Mouse (Mus musculus) frontal cortex, postnatal 10 days (tissue): ENCODE measurements around the gene Zp1.

Experiments
- DNase-seq, 2 experiments: peaks; one replicate each; pipeline ENCODE4 v3.0.0; 2022; ENCODE audit warnings: low spot score in 2 of 2, mixed read lengths in 1 of 2

Gene Zp1

GRCm38 (mm10) chr19:10878201-10878837 is 42.1 kb downstream of the Zp1 start:
- no peak for DNase-seq

GRCm38 (mm10) chr19:10871328-10871961 is 49.0 kb downstream of the Zp1 start:
- no peak for DNase-seq

- DNase-seq, result no peak
These were observed 49.8 kb downstream of the Zp1 start for GRCm38 (mm10) chr19:10870676-10871075.

GRCm38 (mm10) chr19:10869886-10870527 is 50.4 kb downstream of the Zp1 start, which contains the start of gene Tmem132a:
Gene Tmem132a, minus strand, starts transcription at chr19:10869940.
- DNase-seq, result no peak

DNA sequence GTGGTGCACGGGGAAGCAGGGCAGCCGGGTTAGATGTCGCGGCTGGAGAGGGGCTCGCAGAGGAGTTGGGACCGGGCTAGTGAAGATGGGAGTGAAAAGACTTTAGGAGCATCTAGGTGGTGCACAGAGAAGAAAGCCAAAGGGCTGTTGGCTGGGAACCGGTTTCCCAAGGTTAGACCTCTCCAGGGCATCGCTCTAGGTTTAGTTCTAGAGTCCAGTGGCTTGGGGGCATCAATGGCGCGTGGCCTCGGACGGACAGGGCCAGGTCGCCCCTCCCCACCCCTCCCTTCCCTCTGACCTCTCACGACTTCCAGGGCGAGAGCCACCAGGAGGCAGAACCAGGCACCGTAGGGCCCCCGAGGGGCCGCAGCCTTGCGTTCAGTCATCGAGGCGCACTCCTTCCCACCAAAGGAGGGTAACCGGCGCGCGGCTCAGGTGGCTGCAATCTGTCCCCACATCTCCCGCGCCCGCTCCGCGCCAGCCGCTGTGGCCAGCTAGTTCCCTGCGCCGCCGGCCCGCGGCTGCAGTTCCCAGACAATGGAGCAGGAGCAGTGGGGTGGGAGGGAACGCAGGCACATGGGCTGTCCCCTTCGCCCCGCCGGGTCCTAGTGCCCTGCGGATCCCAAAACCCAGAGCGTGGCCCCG is 51.1 kb downstream of the Zp1 start:
- peak; percentile 75 to 83 for DNase-seq

GRCm38 (mm10) chr19:10868623-10869141 is 51.8 kb downstream of the Zp1 start:
- no peak for DNase-seq

DNA sequence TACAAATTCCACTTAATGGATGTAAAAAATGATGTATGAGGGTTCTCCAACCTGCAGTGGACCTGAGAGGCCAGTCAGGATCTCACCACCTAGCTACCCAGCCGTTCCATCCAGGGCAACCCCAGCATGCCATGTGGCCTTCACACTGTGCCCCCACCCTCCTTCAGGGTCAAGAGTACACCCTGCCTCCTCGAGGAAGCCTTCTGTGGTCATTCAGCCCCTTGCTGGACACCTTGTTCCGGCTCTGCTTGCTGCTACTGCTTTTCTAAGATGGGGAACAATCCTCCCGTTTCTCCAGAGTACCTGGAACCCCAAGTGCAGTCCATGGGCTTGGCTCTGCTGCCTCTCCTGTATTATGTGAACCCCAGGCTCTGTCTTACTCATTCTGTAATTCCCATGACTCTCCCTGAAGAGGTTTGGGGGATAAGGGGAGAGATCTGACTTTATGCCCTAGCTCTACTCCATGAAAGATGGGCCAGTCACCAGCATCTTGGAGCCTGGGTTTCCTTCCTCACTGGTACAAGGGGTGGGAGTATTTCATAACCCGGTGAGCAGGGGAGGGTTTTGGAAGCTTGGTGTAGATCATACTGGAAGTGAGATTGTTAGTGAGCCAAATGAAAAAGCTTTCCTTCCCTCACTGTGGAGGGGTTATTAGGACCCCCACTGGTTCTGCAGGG is 52.3 kb downstream of the Zp1 start:
- no peak for DNase-seq

GRCm38 (mm10) chr19:10866351-10866750 is 54.1 kb downstream of the Zp1 start:
- DNase-seq, result no peak
